Mouse (Mus musculus): Measurements from ENCODE around the gene Nr1h2. TPM values are rescaled to one million over a fixed set of nuclear protein-coding genes. Genes with fewer than 3 reads are reported as not detected.

The Nr1h2 gene
- 74.5 and 82.2 TPM in 2 replicates for polyA plus RNA-seq (2016; fragmentation: Nextera tagmentation; extraction: Ambion mirVana)

GRCm38 (mm10) chr7:44553826-44554225 lies at the start of gene Nr1h2:
Gene Nr1h2 (minus strand): TSS chr7:44553951.
- Histone ChIP-seq H3K27ac (peak within 1 kb of the TSS; percentile 88), H3K27me3 (ENCODE audit: low read depth, poor library complexity, severe bottlenecking) (no peaks in the 10 kb centered on the region), H3K36me3 (peaks cover 33% of the 10 kb centered on the region), H3K9me3 (replicated peaks) (no peaks in the 10 kb centered on the region), H3K4me3 (peak within 1 kb of the TSS; percentile 89), H3K4me1 (peaks cover 16% of the 10 kb centered on the region)
- peak; percentile 98 for DNase-seq (ENCODE audit: low spot score)
- under 1% methylated on average over 22 of the region's 22 CpGs for WGBS

DNA sequence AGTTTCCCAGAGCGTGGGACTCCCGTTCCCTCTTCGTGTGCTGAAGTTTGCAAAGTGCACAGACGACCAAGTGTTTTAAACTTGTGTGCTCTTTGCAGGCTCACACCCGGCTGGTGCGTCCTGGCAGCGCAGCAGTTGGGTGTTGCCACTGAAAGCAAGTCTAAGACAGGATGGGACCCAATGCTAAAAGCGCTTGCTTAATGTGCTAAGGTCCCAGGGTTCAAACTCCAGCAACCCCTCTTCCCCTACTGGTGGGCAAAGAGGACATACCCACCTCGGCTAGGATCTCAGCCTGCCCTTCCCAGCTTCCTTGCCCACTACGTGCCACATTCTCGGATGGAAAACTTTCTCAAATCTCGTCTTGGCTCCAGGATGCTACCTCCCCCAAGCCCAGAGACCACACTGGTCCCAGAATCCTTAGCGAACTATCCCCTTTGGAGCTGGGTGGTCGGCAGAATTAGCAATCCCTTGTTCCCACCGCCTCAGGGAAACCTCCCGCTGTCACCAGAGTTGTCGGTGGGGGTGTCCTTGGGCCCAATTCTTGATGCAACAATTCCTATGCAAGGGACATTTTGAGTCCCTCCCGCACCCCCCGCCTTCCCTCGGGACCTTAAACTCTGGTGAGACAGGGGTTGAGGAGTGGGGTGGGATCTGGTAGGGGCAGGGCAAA lies 49.6 kb upstream of the Nr1h2 start:
- peak overlapping the region; percentile 79; the same call in 1 of the 2 replicates for H3K27ac ChIP-seq
- DNase-seq (ENCODE audit: low spot score): peak; percentile 41
- peaks cover 85% of the 10 kb centered on the region for H3K27me3 ChIP-seq (ENCODE audit: low read depth, poor library complexity, severe bottlenecking)
- peak overlapping the region; percentile 45 for H3K4me3 ChIP-seq
- 3% methylated on average over 20 of the region's 20 CpGs for WGBS
- H3K9me3 ChIP-seq (replicated peaks): no peaks in the 10 kb centered on the region
- no peaks in the 10 kb centered on the region for H3K36me3 ChIP-seq
- peaks cover 42% of the 10 kb centered on the region for H3K4me1 ChIP-seq

- 17% methylated on average over 11 of the region's 11 CpGs for WGBS
- no peak overlapping the region for H3K27ac ChIP-seq
- peak; percentile 40 for DNase-seq (ENCODE audit: low spot score)
- H3K9me3 ChIP-seq (replicated peaks): no peaks in the 10 kb centered on the region
- peaks cover 76% of the 10 kb centered on the region for H3K27me3 ChIP-seq (ENCODE audit: low read depth, poor library complexity, severe bottlenecking)
- H3K4me1 ChIP-seq: peaks cover 42% of the 10 kb centered on the region
- no peaks in the 10 kb centered on the region for H3K36me3 ChIP-seq
- H3K4me3 ChIP-seq: no peak overlapping the region
Measured at GRCm38 (mm10) chr7:44602443-44602842, 48.7 kb upstream of the Nr1h2 start.

DNA sequence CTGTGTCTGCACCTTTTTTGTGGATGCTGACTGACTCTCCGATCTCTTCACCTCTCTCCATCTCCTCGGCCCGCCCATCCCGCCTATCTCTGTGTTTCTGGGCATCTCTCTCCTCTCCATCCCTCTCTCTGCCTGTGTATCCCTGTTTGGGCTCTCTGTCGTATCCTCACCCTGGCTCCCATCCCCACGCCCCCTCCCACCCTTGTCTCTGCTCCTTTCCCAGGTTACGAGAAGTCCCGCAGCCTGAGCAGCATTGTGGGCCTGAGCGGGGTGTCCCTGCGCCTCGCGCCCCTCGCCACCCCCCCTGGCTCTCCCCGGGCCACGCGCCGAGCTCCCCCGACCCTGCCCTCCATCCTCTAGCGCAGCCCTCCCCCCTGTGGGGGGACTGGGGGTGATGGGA lies 47.9 kb upstream of the Nr1h2 start:
- Histone ChIP-seq H3K4me1 (peaks cover 46% of the 10 kb centered on the region), H3K4me3 (no peak overlapping the region; the same call in 1 of the 2 replicates), H3K27me3 (ENCODE audit: low read depth, poor library complexity, severe bottlenecking) (peaks cover 68% of the 10 kb centered on the region), H3K36me3 (no peaks in the 10 kb centered on the region), H3K27ac (no peak overlapping the region), H3K9me3 (replicated peaks) (no peaks in the 10 kb centered on the region)
- 11% methylated on average over 19 of the region's 19 CpGs for whole genome bisulfite sequencing
- no peak for DNase-seq (ENCODE audit: low spot score)

DNA sequence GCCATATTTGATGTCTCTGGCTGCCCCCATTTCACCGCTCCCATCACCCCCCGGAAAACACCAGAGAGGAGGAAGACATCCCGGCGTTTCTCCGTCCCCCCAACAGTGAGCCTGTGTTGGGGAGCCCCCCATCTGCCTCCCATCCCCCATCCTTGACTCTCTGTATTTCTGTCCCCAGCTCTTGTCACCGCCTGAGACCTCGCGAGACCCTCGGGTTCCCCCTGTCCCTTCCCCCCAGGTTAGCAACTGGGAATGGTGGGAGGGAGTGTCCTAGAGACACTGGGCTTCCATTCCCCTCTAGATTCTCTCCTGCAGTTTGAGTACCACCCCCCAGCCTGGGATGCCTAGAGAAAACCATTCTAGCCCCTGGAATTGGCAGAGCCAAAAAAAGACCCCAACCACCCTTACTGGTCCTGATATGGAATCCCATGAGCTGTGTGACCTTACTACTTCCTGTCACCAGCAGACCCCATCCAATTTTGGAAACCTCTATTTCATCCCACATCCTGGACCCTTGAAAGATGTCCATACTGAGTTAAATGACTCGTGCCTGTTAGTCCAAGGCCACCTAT lies 47.0 kb upstream of the Nr1h2 start:
- Histone ChIP-seq H3K27me3 (ENCODE audit: low read depth, poor library complexity, severe bottlenecking) (peaks cover 59% of the 10 kb centered on the region), H3K9me3 (replicated peaks) (no peaks in the 10 kb centered on the region), H3K36me3 (no peaks in the 10 kb centered on the region), H3K27ac (no peak overlapping the region), H3K4me3 (no peak overlapping the region), H3K4me1 (peaks cover 40% of the 10 kb centered on the region)
- WGBS: 85% methylated on average over 10 of the region's 10 CpGs
- DNase-seq (ENCODE audit: low spot score): no peak

- Histone ChIP-seq H3K9me3 (replicated peaks) (no peaks in the 10 kb centered on the region), H3K4me1 (peaks cover 33% of the 10 kb centered on the region), H3K4me3 (no peak overlapping the region), H3K36me3 (no peaks in the 10 kb centered on the region), H3K27me3 (ENCODE audit: low read depth, poor library complexity, severe bottlenecking) (peaks cover 45% of the 10 kb centered on the region), H3K27ac (no peak overlapping the region)
- DNase-seq (ENCODE audit: low spot score): no peak
- WGBS: 84% methylated on average over 11 of the region's 12 CpGs
Measured at GRCm38 (mm10) chr7:44598336-44598735, 44.6 kb upstream of the Nr1h2 start.

DNA sequence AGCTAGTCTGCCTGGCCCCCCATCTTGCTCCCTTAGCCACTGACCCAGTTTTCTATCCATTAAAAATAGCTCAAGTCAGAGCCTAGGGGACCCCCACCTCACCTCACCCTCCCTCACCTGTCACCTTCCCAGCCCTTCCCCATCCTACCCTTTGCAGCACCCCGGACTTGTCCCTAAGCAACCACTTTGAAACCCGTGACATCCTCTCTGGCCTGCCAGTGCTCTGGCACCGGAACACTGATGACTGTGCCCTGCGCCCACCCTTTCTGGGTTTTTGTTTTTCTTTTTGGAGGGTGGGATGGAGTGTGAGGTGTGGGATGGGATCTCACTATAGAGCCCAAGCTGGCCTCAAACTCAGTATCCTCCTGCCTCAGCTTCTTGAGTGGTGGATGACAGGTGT lies 43.9 kb upstream of the Nr1h2 start:
- Histone ChIP-seq H3K9me3 (replicated peaks) (no peaks in the 10 kb centered on the region), H3K27me3 (ENCODE audit: low read depth, poor library complexity, severe bottlenecking) (peaks cover 45% of the 10 kb centered on the region), H3K36me3 (no peaks in the 10 kb centered on the region), H3K4me3 (no peak overlapping the region), H3K4me1 (peaks cover 32% of the 10 kb centered on the region), H3K27ac (no peak overlapping the region)
- 95% methylated on average over 4 of the region's 4 CpGs for WGBS
- no peak for DNase-seq (ENCODE audit: low spot score)

DNA sequence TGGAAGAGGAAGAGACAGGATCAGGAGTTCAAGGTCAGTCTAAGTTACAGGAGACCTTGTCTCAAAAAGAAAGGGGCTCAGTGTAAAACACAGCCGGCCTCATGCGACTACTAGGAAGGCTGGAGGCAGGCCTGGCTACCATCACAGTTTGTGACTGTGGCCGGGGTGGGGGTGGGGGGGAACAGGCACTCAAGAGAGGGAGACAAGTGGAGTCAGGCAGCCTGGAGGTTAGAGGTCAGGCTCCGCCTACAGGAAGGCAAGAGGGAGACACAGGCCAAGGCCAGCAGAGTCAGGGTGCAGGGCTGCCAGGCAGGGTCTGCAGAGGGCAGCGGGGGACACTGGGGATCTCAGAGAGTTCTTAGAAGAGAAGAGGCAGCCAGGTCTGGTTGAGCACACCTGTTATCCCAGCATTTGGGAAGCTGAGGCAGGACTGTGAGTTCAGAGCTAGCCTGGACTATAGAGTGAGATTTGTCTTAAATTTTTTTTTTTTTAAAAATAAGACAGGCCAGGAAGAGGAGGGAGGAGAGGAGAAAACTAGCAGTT lies 43.3 kb upstream of the Nr1h2 start:
- Histone ChIP-seq H3K27me3 (ENCODE audit: low read depth, poor library complexity, severe bottlenecking) (peaks cover 45% of the 10 kb centered on the region), H3K36me3 (no peaks in the 10 kb centered on the region), H3K9me3 (replicated peaks) (no peaks in the 10 kb centered on the region), H3K27ac (no peak overlapping the region), H3K4me3 (no peak overlapping the region), H3K4me1 (peaks cover 26% of the 10 kb centered on the region)
- no peak for DNase-seq (ENCODE audit: low spot score)
- 33% methylated on average over 5 of the region's 5 CpGs for WGBS

DNA sequence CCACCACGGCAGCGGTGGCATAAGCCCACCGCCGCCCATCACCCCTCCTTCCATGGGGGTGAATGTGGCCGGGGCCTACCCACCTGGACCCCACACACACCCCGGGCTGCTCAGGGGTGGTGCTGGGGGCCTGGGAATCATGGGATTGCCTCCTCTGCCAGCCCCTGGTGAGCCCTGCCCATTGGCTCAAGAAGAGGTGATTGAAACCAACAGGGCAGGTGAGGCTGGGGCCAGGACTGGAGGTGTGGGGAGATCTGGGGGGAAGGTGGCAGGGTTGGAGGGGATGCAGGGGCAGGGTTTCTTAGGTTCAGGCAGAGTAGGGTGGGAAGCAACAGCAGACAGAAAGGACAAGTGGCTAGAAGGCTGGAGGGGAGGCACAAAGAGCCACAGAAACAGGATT lies 42.3 kb upstream of the Nr1h2 start:
- H3K27me3 ChIP-seq (ENCODE audit: low read depth, poor library complexity, severe bottlenecking): peaks cover 45% of the 10 kb centered on the region
- no peak for DNase-seq (ENCODE audit: low spot score)
- no peaks in the 10 kb centered on the region for H3K36me3 ChIP-seq
- 94% methylated on average over 6 of the region's 6 CpGs for WGBS
- no peaks in the 10 kb centered on the region for H3K9me3 ChIP-seq (replicated peaks)
- H3K27ac ChIP-seq: no peak overlapping the region
- H3K4me3 ChIP-seq: no peak overlapping the region
- H3K4me1 ChIP-seq: peaks cover 28% of the 10 kb centered on the region

DNA sequence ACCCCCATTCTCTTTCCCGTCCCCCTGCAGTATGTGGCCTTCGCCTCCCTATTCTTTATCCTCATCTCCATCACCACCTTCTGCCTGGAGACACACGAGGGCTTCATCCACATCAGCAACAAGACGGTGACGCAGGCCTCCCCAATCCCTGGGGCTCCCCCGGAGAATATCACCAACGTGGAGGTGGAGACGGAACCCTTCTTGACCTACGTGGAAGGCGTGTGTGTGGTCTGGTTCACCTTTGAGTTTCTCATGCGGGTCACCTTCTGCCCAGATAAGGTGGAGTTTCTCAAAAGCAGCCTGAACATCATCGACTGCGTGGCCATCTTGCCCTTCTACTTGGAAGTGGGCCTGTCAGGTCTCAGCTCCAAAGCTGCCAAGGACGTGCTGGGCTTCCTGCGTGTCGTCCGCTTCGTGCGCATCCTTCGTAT lies 41.4 kb upstream of the Nr1h2 start:
- Histone ChIP-seq H3K36me3 (no peaks in the 10 kb centered on the region), H3K4me1 (peaks cover 36% of the 10 kb centered on the region), H3K27ac (no peak overlapping the region), H3K4me3 (no peak overlapping the region), H3K9me3 (replicated peaks) (no peaks in the 10 kb centered on the region), H3K27me3 (ENCODE audit: low read depth, poor library complexity, severe bottlenecking) (peaks cover 44% of the 10 kb centered on the region)
- 96% methylated on average over 20 of the region's 20 CpGs for WGBS
- no peak for DNase-seq (ENCODE audit: low spot score)

DNA sequence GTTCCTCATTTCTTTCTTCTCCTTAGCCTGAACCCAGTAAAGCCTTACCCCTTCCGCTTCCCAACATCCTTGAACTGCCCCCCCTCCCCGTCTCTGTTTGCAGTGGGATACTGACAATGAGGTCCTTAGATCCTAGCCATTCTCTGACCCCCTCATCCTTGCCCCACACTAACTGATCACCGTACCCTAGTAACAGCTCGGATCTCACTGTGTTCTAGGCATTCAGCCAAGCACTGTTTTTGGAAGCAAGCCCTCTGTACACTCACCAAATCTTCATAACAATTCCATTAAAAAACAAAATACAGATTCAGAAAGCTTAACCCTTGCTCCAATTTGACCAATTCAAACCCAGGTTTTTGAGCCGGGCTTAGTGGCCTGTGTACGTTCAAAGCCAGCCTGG lies 40.5 kb upstream of the Nr1h2 start:
- H3K27me3 ChIP-seq (ENCODE audit: low read depth, poor library complexity, severe bottlenecking): peaks cover 50% of the 10 kb centered on the region

GRCm38 (mm10) chr7:44593775-44594174 lies 40.0 kb upstream of the Nr1h2 start:
- H3K4me1 ChIP-seq: peaks cover 49% of the 10 kb centered on the region
- peaks cover 55% of the 10 kb centered on the region for H3K27me3 ChIP-seq (ENCODE audit: low read depth, poor library complexity, severe bottlenecking)
- H3K36me3 ChIP-seq: no peaks in the 10 kb centered on the region
- H3K27ac ChIP-seq: no peak overlapping the region
- under 1% methylated on average over 22 of the region's 22 CpGs for WGBS
- H3K9me3 ChIP-seq (replicated peaks): no peaks in the 10 kb centered on the region
- H3K4me3 ChIP-seq: peak overlapping the region; percentile 27
- DNase-seq (ENCODE audit: low spot score): peak; percentile 96

More for the DNA sequence above, 40.5 kb upstream of the Nr1h2 start:
- Histone ChIP-seq H3K36me3 (no peaks in the 10 kb centered on the region), H3K9me3 (replicated peaks) (no peaks in the 10 kb centered on the region), H3K4me3 (no peak overlapping the region), H3K27ac (no peak overlapping the region), H3K4me1 (peaks cover 44% of the 10 kb centered on the region)
- WGBS: 66% methylated on average over 6 of the region's 6 CpGs
- no peak for DNase-seq (ENCODE audit: low spot score)

DNA sequence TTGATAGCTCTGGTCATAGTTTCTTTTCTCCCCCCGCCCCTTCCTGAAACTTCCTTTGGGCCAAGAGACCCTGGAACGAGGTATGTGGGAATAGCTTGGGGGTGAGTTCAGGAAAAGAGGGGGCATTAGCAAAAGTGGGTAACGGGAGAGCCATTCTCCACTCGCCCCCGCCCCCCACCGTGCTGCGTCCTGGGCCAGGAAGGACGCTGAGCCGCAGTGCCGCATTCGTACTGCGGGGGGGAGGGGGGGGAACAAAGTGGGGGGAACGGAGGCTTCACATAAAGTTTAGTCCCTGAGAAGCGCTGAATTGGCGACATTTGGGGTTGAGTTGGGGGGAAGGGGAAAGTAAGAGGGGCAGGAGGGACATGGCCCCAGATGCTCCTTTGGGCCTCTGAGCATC lies 39.3 kb upstream of the Nr1h2 start:
- Histone ChIP-seq H3K4me3 (no peak overlapping the region), H3K36me3 (no peaks in the 10 kb centered on the region), H3K27ac (no peak overlapping the region), H3K9me3 (replicated peaks) (no peaks in the 10 kb centered on the region), H3K27me3 (ENCODE audit: low read depth, poor library complexity, severe bottlenecking) (peaks cover 62% of the 10 kb centered on the region), H3K4me1 (peaks cover 57% of the 10 kb centered on the region)
- no peak for DNase-seq (ENCODE audit: low spot score)
- 3% methylated on average over 15 of the region's 15 CpGs for WGBS
